ENCODE assay signal across 26 mouse cellular contexts in genomic region chr12:72700013-72700412, GRCm38 (mm10). TPM values are rescaled to one million over a fixed set of nuclear protein-coding genes. Genes with fewer than 3 reads are reported as not detected.
DNase-seq lines count a peak whose midpoint lies in the region; ATAC-seq and TF ChIP-seq lines count a peak whose summit lies in the region.
"Had no signal": no experiment of that assay in that cellular context is flagged by ENCODE, and none has a peak within 500 bp of the region (broad histone marks: within the 10 kb centered on the region; RNA-seq: fewer than 3 reads in every experiment).

No protein-coding gene starts in this region.

- TF ChIP-seq CTCF in hindbrain, postnatal 0 days (IDR thresholded peaks at IDR 0.05; ENCODE audit: low read depth), result no peak

- no peaks in the 10 kb centered on the region for H3K9me3 ChIP-seq in embryonic facial prominence, embryonic 11.5 days (replicated peaks; ENCODE audit: control insufficient read depth, low read length)
- H3K9me3 ChIP-seq in embryonic facial prominence, embryonic 10.5 days, result no peaks in the 10 kb centered on the region
- no peaks in the 10 kb centered on the region for H3K9me3 ChIP-seq in hindbrain, postnatal 0 days (ENCODE audit: low read length)
- H3K9me3 ChIP-seq in hindbrain, embryonic 12.5 days (replicated peaks), result no peaks in the 10 kb centered on the region
- H3K9me3 ChIP-seq: embryonic facial prominence, embryonic 15.5 days; forebrain, embryonic 10.5 days; G1E; heart, embryonic 13.5 days had no signal

- no peak overlapping the region for H3K9ac ChIP-seq in embryonic facial prominence, embryonic 11.5 days (replicated peaks; ENCODE audit: low read length)
- no peak overlapping the region for H3K9ac ChIP-seq in hindbrain, postnatal 0 days (replicated peaks; ENCODE audit: low read length)
- no peak overlapping the region for H3K9ac ChIP-seq in hindbrain, embryonic 12.5 days
- H3K9ac ChIP-seq: embryonic facial prominence, embryonic 15.5 days; heart, embryonic 13.5 days had no signal

- H3K27ac ChIP-seq in embryonic facial prominence, embryonic 11.5 days (replicated peaks; ENCODE audit: low read depth, low read length), result no peak overlapping the region
- H3K27ac ChIP-seq in embryonic facial prominence, embryonic 10.5 days (replicated peaks), result no peak overlapping the region
- no peak overlapping the region for H3K27ac ChIP-seq in hindbrain, postnatal 0 days
- no peak overlapping the region for H3K27ac ChIP-seq in hindbrain, embryonic 12.5 days
- H3K27ac ChIP-seq: embryonic facial prominence, embryonic 15.5 days; forebrain, embryonic 10.5 days; heart, embryonic 13.5 days had no signal

- no peaks in the 10 kb centered on the region for H3K36me3 ChIP-seq in embryonic facial prominence, embryonic 11.5 days (replicated peaks; ENCODE audit: control insufficient read depth, insufficient read depth, low read depth, low read length)
- no peaks in the 10 kb centered on the region for H3K36me3 ChIP-seq in embryonic facial prominence, embryonic 10.5 days (replicated peaks)
- no peaks in the 10 kb centered on the region for H3K36me3 ChIP-seq in hindbrain, postnatal 0 days (ENCODE audit: insufficient read depth, low read length)
- H3K36me3 ChIP-seq in hindbrain, embryonic 12.5 days, result no peaks in the 10 kb centered on the region
- H3K36me3 ChIP-seq: embryonic facial prominence, embryonic 15.5 days; forebrain, embryonic 10.5 days; G1E; heart, embryonic 13.5 days had no signal

- H3K4me1 ChIP-seq in embryonic facial prominence, embryonic 11.5 days (ENCODE audit: control insufficient read depth, insufficient read depth, low read length), result no peaks in the 10 kb centered on the region
- H3K4me1 ChIP-seq in embryonic facial prominence, embryonic 10.5 days, result peaks cover 4% of the 10 kb centered on the region; the same call in 1 of the 2 replicates
- H3K4me1 ChIP-seq in hindbrain, postnatal 0 days (ENCODE audit: insufficient read depth, low read length), result no peaks in the 10 kb centered on the region
- no peaks in the 10 kb centered on the region for H3K4me1 ChIP-seq in hindbrain, embryonic 12.5 days
- H3K4me1 ChIP-seq: embryonic facial prominence, embryonic 15.5 days; heart, embryonic 13.5 days had no signal

- WGBS in embryonic facial prominence, embryonic 11.5 days, result 10% methylated on average over 1 of the region's 1 CpGs
- WGBS in embryonic facial prominence, embryonic 10.5 days, result 25% methylated on average over 1 of the region's 1 CpGs
- WGBS in hindbrain, postnatal 0 days, result 27% methylated on average over 1 of the region's 1 CpGs
- WGBS in hindbrain, embryonic 12.5 days, result 30% methylated on average over 1 of the region's 1 CpGs

- H3K27me3 ChIP-seq in embryonic facial prominence, embryonic 11.5 days (ENCODE audit: control insufficient read depth, insufficient read depth, low read length), result no peaks in the 10 kb centered on the region
- no peaks in the 10 kb centered on the region for H3K27me3 ChIP-seq in embryonic facial prominence, embryonic 10.5 days (replicated peaks; ENCODE audit: low read depth, poor library complexity, severe bottlenecking)
- no peaks in the 10 kb centered on the region for H3K27me3 ChIP-seq in hindbrain, postnatal 0 days (ENCODE audit: insufficient read depth, low read length)
- H3K27me3 ChIP-seq in hindbrain, embryonic 12.5 days, result no peaks in the 10 kb centered on the region
- H3K27me3 ChIP-seq: embryonic facial prominence, embryonic 15.5 days; heart, embryonic 13.5 days had no signal

- H3K4me3 ChIP-seq in embryonic facial prominence, embryonic 11.5 days (ENCODE audit: low read depth, low read length), result no peak overlapping the region
- no peak overlapping the region for H3K4me3 ChIP-seq in embryonic facial prominence, embryonic 10.5 days
- H3K4me3 ChIP-seq in hindbrain, postnatal 0 days (ENCODE audit: low read length), result no peak overlapping the region
- no peak overlapping the region for H3K4me3 ChIP-seq in hindbrain, embryonic 12.5 days
- H3K4me3 ChIP-seq: embryonic facial prominence, embryonic 15.5 days; erythroblast, embryonic 14.5 days; forebrain, embryonic 10.5 days; heart, embryonic 13.5 days had no signal

- no peak for ATAC-seq in embryonic facial prominence, embryonic 11.5 days (replicated peaks; ENCODE audit: insufficient number of reproducible peaks, low FRiP score, low TSS enrichment, low read depth)
- ATAC-seq in hindbrain, postnatal 0 days, result no peak
- ATAC-seq in hindbrain, embryonic 12.5 days (ENCODE audit: low FRiP score), result no peak
- ATAC-seq: CD4-positive, CD25-positive, alpha-beta regulatory T cell, adult 4 months; forebrain, embryonic 14.5 days had no signal

- DNase-seq in embryonic facial prominence, embryonic 11.5 days (ENCODE audit: low spot score), result peak; percentile 31
- no peak for DNase-seq in embryonic facial prominence, embryonic 10.5 days (ENCODE audit: low spot score)
- peak; percentile 28 for DNase-seq in hindbrain, postnatal 0 days (ENCODE audit: low spot score)
- peak; percentile 41 for DNase-seq in retina, postnatal 1 day
- DNase-seq in retina, embryonic 14.5 days (ENCODE audit: low spot score), result no peak
- DNase-seq in kidney, postnatal 10 days, result no peak
- DNase-seq in natural killer cell, adult 2 months (ENCODE audit: low spot score in 2 of 2), result no peak
- DNase-seq: adrenal gland, adult 8-10 months; adrenal gland, postnatal 36 days; B cell, adult 2 months; cerebellum, adult 11 months; cerebellum, adult 8-10 months; cerebellum, postnatal 36 days; gastrocnemius, postnatal 36 days; heart, adult 11 months; heart, postnatal 36 days had no signal

- H3K4me2 ChIP-seq in embryonic facial prominence, embryonic 11.5 days (ENCODE audit: low read depth, low read length), result no peak overlapping the region
- no peak overlapping the region for H3K4me2 ChIP-seq in hindbrain, postnatal 0 days (ENCODE audit: low read depth, low read length)
- H3K4me2 ChIP-seq in hindbrain, embryonic 12.5 days (replicated peaks), result no peak overlapping the region
- H3K4me2 ChIP-seq: embryonic facial prominence, embryonic 15.5 days; heart, embryonic 13.5 days had no signal

RNA-seq across cellular contexts. Expression of gene Dhrs7, which starts 35.3 kb away (rescaled TPM):
- polyA plus RNA-seq in embryonic facial prominence, embryonic 11.5 days (2014; fragmentation: Nextera tagmentation; extraction: Ambion mirVana), result 10.2 and 12.1 TPM in 2 replicates
- 7.6 and 9.3 TPM in 2 replicates for polyA plus RNA-seq in embryonic facial prominence, embryonic 10.5 days (2016; fragmentation: Nextera tagmentation; extraction: Ambion mirVana)
- total RNA-seq in hindbrain, postnatal 0 days (2014; rRNA removed), result 14.4 and 14.7 TPM in 2 replicates
- 31.9 and 34.6 TPM in 2 replicates for polyA plus RNA-seq in hindbrain, postnatal 0 days (2015; fragmentation: Nextera tagmentation; extraction: Ambion mirVana)
- 7.5 and 8.3 TPM in 2 replicates for polyA plus RNA-seq in hindbrain, embryonic 12.5 days (2016; fragmentation: Nextera tagmentation; extraction: Ambion mirVana)
- polyA plus RNA-seq: erythroblast, embryonic 14.5 days had no signal

RNA-seq across cellular contexts. Expression of gene Gm4756, which starts 50.6 kb away (rescaled TPM):
- polyA plus RNA-seq in embryonic facial prominence, embryonic 11.5 days (2014; fragmentation: Nextera tagmentation; extraction: Ambion mirVana), result not detected in 2 replicates
- not detected in 2 replicates for polyA plus RNA-seq in embryonic facial prominence, embryonic 10.5 days (2016; fragmentation: Nextera tagmentation; extraction: Ambion mirVana)
- total RNA-seq in hindbrain, postnatal 0 days (2014; rRNA removed), result not detected in 2 replicates
- polyA plus RNA-seq in hindbrain, postnatal 0 days (2015; fragmentation: Nextera tagmentation; extraction: Ambion mirVana), result not detected in 2 replicates
- polyA plus RNA-seq in hindbrain, embryonic 12.5 days (2016; fragmentation: Nextera tagmentation; extraction: Ambion mirVana), result not detected in 2 replicates
- total RNA-seq: adrenal gland, adult 8-10 months; adrenal gland, postnatal 36 days; gastrocnemius, adult 8-10 months; gastrocnemius, postnatal 36 days; heart, postnatal 36 days had no signal
- polyA plus RNA-seq: CD4-positive, CD25-positive, alpha-beta regulatory T cell, adult 4 months; embryonic facial prominence, embryonic 15.5 days; erythroblast, embryonic 14.5 days; forebrain, embryonic 10.5 days; forebrain, embryonic 14.5 days; G1E; heart, embryonic 13.5 days; heart, postnatal 0 days had no signal

RNA-seq across cellular contexts. Expression of gene Ppm1a, which starts 57.2 kb away (rescaled TPM):
- polyA plus RNA-seq in embryonic facial prominence, embryonic 11.5 days (2014; fragmentation: Nextera tagmentation; extraction: Ambion mirVana), result 68.3 and 74.6 TPM in 2 replicates
- 53.0 and 57.8 TPM in 2 replicates for polyA plus RNA-seq in embryonic facial prominence, embryonic 10.5 days (2016; fragmentation: Nextera tagmentation; extraction: Ambion mirVana)
- 116 and 126 TPM in 2 replicates for total RNA-seq in hindbrain, postnatal 0 days (2014; rRNA removed)
- polyA plus RNA-seq in hindbrain, postnatal 0 days (2015; fragmentation: Nextera tagmentation; extraction: Ambion mirVana), result 75.4 and 79.1 TPM in 2 replicates
- 88.2 and 88.5 TPM in 2 replicates for polyA plus RNA-seq in hindbrain, embryonic 12.5 days (2016; fragmentation: Nextera tagmentation; extraction: Ambion mirVana)

Comparison
In these comparisons a context has a peak if more than half of its experiments do, and no peak if none do; other contexts are left out.
1. DNase-seq: peak in embryonic facial prominence, embryonic 11.5 days (single experiment), hindbrain, postnatal 0 days (single experiment) and retina, postnatal 1 day (single experiment); none in embryonic facial prominence, embryonic 10.5 days (single experiment), retina, embryonic 14.5 days (single experiment), kidney, postnatal 10 days (single experiment) and natural killer cell, adult 2 months (0 of 2).